Mouse (Mus musculus) liver, embryonic 11.5 days (tissue): ENCODE measurements around the gene Ctcf. TPM values are rescaled to one million over a fixed set of nuclear protein-coding genes. Genes with fewer than 3 reads are reported as not detected.
A peak's percentile ranks its signal among the peaks of the same experiment; 100 is the strongest.

Experiments used
- ATAC-seq: fragments of 200-750 bp; cut with Nextera tagmentation; replicated peaks from 2 replicates; pipeline ENCODE4 v1.8.0; 2017; ENCODE audit warnings: moderate number of reproducible peaks, mild to moderate bottlenecking, moderate TSS enrichment, moderate library complexity; ENCODE audit not compliant: low FRiP score
- DNase-seq: peaks from one replicate; pipeline ENCODE4 v3.0.0-alpha.2; 2017; ENCODE audit warnings: low spot score
- H3K27ac ChIP-seq: fragments of 300-500 bp; sonication (generic); 2 replicates; pipeline ENCODE4 v1.5.1; 2014; ENCODE audit warnings: mild to moderate bottlenecking, low read depth, low read length, control low read depth
- H3K27me3 ChIP-seq: fragments of 300-500 bp; sonication (generic); replicated peaks from 2 replicates; pipeline ENCODE4 v1.6.1; 2014; ENCODE audit warnings: low read length, mixed read lengths; ENCODE audit not compliant: control insufficient read depth, insufficient read depth
- H3K36me3 ChIP-seq: fragments of 300-500 bp; sonication (generic); 2 replicates; pipeline ENCODE4 v1.6.1; 2014; ENCODE audit warnings: mild to moderate bottlenecking, low read length, moderate library complexity, mixed read lengths; ENCODE audit not compliant: control insufficient read depth, insufficient read depth
- H3K4me1 ChIP-seq: fragments of 300-500 bp; sonication (generic); replicated peaks from 2 replicates; pipeline ENCODE4 v1.6.1; 2014; ENCODE audit warnings: low read length, mixed read lengths; ENCODE audit not compliant: control insufficient read depth, insufficient read depth
- H3K4me2 ChIP-seq: fragments of 300-500 bp; sonication (generic); 2 replicates; pipeline ENCODE4 v1.6.1; 2014; ENCODE audit warnings: mild to moderate bottlenecking, control low read depth, moderate library complexity
- H3K4me3 ChIP-seq: fragments of 300-500 bp; sonication (generic); 2 replicates; pipeline ENCODE4 v1.5.1; 2014; ENCODE audit warnings: low read depth, low read length, control low read depth
- H3K9ac ChIP-seq: fragments of 300-500 bp; sonication (generic); 2 replicates; pipeline ENCODE4 v1.6.1; 2014; ENCODE audit warnings: low read depth, low read length, control low read depth
- H3K9me3 ChIP-seq: fragments of 300-500 bp; sonication (generic); 2 replicates; pipeline ENCODE4 v1.6.1; 2016; ENCODE audit warnings: low read length, inconsistent platforms, mixed read lengths; ENCODE audit not compliant: control insufficient read depth
- WGBS: fragments of 180-500 bp; shearing (Covaris S2); extraction: QIAGEN DNeasy Blood & Tissue Kit; methylation state at CpG from one replicate; pipeline ENCODE4 v1.1.7; 2014; 5-methylcytosine and 5-hydroxymethylcytosine counted together
- polyA plus RNA-seq: library from polyadenylated mRNA; unstranded; fragments of >200 nt; fragmentation: Nextera tagmentation; extraction: Ambion mirVana; gene quantifications from 2 replicates; pipeline ENCODE4 v1.2.1, GENCODE M21; 2014

Ctcf gene
- polyA plus RNA-seq, 1 experiment from 2014 or later, result 79.0 TPM

DNA sequence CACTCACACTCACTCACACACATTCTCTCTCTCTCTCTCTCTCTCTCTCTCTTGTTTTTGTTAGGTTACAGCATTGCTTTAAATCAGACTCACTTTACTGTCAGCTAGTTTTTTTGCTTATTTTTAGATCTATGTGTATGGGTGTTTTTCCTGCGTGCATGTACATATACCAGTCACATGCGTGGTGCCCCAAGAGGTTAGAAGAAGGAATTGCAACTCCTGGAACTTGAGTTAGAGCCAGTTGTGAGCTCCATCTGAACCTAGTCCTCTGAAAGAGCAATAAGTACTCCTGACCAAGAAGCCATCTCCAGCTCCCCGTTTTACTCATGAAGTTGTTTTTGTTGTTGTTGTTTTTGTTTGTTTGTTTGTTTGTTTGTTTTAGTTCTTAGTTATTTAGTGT is 24.8 kb downstream of the Ctcf start:
- no peaks in the 10 kb centered on the region for H3K9me3 ChIP-seq
- 78% methylated on average over 3 of the region's 3 CpGs for WGBS

DNA sequence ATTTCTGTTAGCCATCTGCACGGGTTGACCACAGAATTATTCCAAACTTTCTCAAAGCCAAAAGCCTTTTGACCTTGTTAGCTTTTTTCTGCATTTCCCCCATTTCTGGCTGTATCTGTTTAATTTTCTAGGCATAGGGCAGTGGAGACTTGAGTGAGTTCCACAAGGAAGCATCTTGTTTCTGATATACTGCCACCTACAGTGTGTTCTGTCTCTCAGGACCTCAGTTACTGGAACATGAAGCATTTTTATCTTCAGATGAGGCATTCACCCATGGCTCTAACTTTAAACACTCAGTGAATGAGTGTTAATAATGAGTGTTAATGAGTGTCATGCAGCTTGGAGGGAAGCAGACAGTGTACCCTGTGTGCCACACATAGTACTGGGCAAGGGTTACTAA is 41.5 kb downstream of the Ctcf start:
- no peak for ATAC-seq
- Histone ChIP-seq H3K4me1 (no peaks in the 10 kb centered on the region), H3K9me3 (no peaks in the 10 kb centered on the region), H3K27ac (no peak overlapping the region), H3K9ac (no peak overlapping the region), H3K36me3 (peaks cover 58% of the 10 kb centered on the region), H3K4me3 (no peak overlapping the region), H3K27me3 (no peaks in the 10 kb centered on the region), H3K4me2 (no peak overlapping the region)
- DNase-seq, result no peak
- whole genome bisulfite sequencing, result 81% methylated on average over 1 of the region's 1 CpGs

More for the DNA sequence above, 24.8 kb downstream of the Ctcf start:
- Histone ChIP-seq H3K36me3 (peaks cover 18% of the 10 kb centered on the region), H3K27me3 (no peaks in the 10 kb centered on the region), H3K4me2 (no peak overlapping the region), H3K9ac (no peak overlapping the region), H3K4me1 (no peaks in the 10 kb centered on the region), H3K4me3 (no peak overlapping the region), H3K27ac (no peak overlapping the region)
- DNase-seq (no peak), ATAC-seq (no peak)

DNA sequence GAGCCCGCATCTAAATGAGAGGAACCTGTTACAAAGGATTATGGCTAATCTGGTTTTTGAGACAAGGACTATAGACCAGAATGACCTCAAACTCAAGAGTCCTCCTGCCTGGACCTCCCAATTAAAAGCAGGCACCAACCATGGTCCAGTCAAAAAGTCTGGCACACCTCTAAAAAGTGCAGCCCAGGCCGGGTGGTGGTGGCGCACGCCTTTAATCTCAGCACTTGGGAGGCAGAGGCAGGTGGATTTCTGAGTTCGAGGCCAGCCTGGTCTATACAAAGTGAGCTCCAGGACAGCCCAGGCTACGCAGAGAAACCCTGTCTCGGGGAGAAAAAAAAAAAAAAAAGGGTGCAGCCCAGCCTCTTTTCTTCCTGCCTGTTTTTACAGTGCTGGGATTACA is 49.0 kb downstream of the Ctcf start:
- ATAC-seq (0 out of 2 replicates have a peak, but pooled peaks have one; percentile 4), DNase-seq (no peak)
- 66% methylated on average over 7 of the region's 7 CpGs for WGBS
- Histone ChIP-seq H3K4me2 (peak overlapping the region; percentile 51; the same call in 1 of the 2 replicates), H3K4me1 (peaks cover 10% of the 10 kb centered on the region), H3K27ac (no peak overlapping the region), H3K27me3 (no peaks in the 10 kb centered on the region), H3K9me3 (no peaks in the 10 kb centered on the region), H3K9ac (no peak overlapping the region), H3K4me3 (no peak overlapping the region), H3K36me3 (peaks cover 22% of the 10 kb centered on the region)

DNA sequence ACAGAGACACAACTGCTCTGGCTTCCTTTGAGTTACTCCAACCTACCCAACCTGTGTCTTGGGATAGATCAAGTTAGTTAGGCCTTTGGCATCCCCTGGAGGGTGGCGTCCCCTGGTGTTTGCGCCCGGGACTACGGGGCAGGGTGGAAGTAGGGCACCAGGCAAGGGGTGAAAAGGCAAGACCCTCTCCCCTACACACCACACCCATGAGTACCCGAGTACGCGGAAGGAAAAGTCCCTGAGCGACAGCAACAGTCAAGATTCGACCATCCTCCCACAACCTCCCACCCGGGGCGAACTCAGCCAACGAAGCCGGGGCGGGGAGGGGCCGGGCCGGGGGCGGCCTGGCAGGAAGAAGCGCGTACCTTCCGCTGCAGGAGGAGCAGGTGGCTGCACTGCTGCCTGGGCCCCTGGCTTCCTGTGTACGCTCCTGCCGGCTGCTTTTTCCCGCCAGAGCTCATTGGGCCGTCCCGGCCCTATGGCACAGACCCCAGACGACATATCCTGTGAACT is 49.5 kb downstream of the Ctcf start, which contains the start of gene Carmil2:
Carmil2 (plus strand) TSS at position 479 of the 513 bp plus-strand sequence.
- Histone ChIP-seq H3K9me3 (no peaks in the 10 kb centered on the region), H3K27ac (no peak within 1 kb of the TSS), H3K36me3 (peaks cover 18% of the 10 kb centered on the region), H3K27me3 (no peaks in the 10 kb centered on the region), H3K4me2 (peak within 1 kb of the TSS; percentile 51), H3K4me3 (peak within 1 kb of the TSS; percentile 18; the same call in 1 of the 2 replicates), H3K4me1 (peaks cover 10% of the 10 kb centered on the region), H3K9ac (no peak within 1 kb of the TSS)
- DNase-seq (no peak), ATAC-seq (peak; percentile 54; the same call in 1 of the 2 replicates)
- WGBS, result 6% methylated on average over 26 of the region's 26 CpGs

DNA sequence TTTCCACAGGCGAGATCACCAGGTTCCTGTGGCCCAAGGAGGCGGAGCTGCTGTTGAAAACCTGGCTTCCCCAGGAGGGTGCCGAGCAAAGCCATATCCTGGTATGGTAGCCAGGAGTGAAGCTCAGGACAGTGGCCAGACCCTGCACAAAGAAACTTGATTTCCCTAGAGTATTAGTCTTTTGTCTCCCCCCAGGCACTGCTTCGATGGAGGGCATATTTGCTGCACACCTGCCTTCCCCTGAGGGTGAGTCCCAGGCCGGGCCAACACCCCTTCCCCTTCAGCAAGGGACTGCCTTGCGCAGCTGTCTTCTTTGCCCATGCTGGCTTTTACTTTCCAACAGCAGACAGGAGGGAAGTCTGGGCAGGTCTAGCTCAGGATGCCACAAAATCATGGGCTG is 50.2 kb downstream of the Ctcf start:
- H3K27me3 ChIP-seq, result no peaks in the 10 kb centered on the region
- WGBS, result 68% methylated on average over 6 of the region's 6 CpGs
- H3K4me1 ChIP-seq, result peaks cover 10% of the 10 kb centered on the region
- H3K27ac ChIP-seq, result no peak overlapping the region
- H3K9ac ChIP-seq, result no peak overlapping the region
- no peaks in the 10 kb centered on the region for H3K9me3 ChIP-seq
- DNase-seq, result no peak
- H3K36me3 ChIP-seq, result peaks cover 15% of the 10 kb centered on the region; the same call in 1 of the 2 replicates
- no peak overlapping the region for H3K4me3 ChIP-seq
- ATAC-seq, result no peak
- no peak overlapping the region for H3K4me2 ChIP-seq

DNA sequence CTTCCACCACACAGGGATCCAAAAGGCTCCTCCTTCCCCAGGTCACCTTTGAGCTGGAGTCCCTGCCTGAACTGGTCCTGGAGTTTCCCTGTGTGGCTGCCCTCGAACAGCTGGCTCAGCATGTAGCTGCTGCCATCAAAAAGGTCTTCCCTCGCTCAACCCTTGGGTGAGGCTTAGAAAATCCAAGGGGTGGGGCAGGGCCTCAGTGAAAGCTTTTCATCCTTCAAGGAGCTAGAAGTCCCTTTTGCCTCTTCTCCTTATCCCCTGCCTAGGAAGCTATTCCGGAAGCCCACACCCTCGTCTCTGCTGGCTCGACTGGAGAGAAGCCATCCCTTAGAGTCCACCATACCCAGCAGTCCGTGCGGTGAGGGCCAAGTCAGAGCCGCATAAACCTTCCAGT is 51.1 kb downstream of the Ctcf start:
- WGBS, result 64% methylated on average over 8 of the region's 8 CpGs

DNA sequence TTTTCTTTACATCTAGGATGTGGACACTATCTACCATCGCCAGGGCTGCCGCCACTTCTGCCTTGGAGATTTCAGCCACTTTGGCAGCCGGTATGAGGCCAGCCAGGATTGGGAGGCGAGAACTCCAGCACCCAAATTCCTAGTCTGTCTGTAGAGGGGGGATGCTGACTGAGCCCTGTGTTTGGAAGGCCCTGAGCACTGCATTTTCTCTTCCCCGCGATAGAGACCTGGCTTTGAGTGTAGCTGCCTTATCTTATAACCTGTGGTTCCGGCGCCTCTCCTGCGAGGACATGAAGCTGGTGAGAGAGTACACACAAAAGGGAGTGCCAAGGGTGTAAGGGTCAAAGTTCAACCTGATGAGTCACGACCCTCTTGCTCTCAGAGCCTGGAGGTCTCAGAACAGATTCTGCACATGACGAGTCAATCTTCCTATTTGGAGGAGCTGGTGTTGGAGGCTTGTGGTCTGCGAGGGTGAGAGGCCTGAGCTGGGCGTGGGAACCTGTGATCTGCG is 51.9 kb downstream of the Ctcf start:
- no peak for DNase-seq
- no peaks in the 10 kb centered on the region for H3K27me3 ChIP-seq
- 39% methylated on average over 14 of the region's 14 CpGs for WGBS
- H3K4me2 ChIP-seq, result no peak overlapping the region
- H3K4me1 ChIP-seq, result peaks cover 10% of the 10 kb centered on the region
- H3K9ac ChIP-seq, result no peak overlapping the region
- peaks cover 6% of the 10 kb centered on the region; the same call in 1 of the 2 replicates for H3K36me3 ChIP-seq
- no peak for ATAC-seq
- no peaks in the 10 kb centered on the region for H3K9me3 ChIP-seq
- H3K4me3 ChIP-seq, result no peak overlapping the region
- no peak overlapping the region for H3K27ac ChIP-seq

More for the DNA sequence above, 51.1 kb downstream of the Ctcf start:
- Histone ChIP-seq H3K4me3 (no peak overlapping the region), H3K9me3 (no peaks in the 10 kb centered on the region), H3K27me3 (no peaks in the 10 kb centered on the region), H3K4me1 (peaks cover 10% of the 10 kb centered on the region), H3K27ac (no peak overlapping the region), H3K4me2 (no peak overlapping the region), H3K9ac (no peak overlapping the region), H3K36me3 (peaks cover 11% of the 10 kb centered on the region; the same call in 1 of the 2 replicates)
- DNase-seq (no peak), ATAC-seq (no peak)

DNA sequence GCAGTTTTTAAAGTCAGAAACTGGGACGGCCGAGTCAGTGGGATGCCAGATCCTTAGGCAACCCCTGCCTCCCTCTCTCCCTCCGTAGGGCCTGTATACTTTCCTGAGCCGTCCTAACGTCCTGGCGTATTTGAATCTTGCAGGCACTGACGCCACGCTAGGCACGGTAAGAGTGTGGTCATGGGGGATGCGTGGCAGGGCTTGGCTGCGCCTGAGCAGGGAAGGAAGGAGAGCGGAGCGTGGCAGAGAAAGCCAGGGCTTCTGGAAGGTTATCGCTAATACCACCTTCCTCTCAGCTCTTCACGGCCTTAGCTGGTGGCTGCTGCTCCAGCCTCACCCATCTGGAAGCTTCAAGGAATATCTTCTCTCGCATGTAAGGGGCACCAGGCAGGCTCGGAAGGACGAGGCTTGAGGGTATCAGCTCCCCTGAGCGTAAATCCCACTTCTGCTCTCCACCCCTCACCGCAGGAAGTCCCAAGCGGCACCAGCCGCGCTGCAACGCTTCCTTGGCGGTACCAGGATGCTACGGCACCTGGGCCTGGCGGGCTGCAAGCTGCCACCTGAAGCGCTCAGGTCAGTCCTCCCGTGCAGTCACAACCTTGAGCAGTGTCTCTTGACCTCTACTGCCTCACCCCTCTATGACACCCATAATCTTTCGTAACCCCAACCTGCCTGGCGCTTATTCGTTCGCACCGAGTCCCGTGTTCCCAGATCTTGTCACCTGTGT is 53.1 kb downstream of the Ctcf start:
- Histone ChIP-seq H3K4me2 (no peak overlapping the region), H3K9ac (no peak overlapping the region), H3K36me3 (no peaks in the 10 kb centered on the region), H3K27me3 (0 out of 2 replicates have a peak, but pooled peaks cover 4% of the 10 kb centered on the region), H3K27ac (no peak overlapping the region), H3K4me1 (peaks cover 19% of the 10 kb centered on the region), H3K9me3 (no peaks in the 10 kb centered on the region), H3K4me3 (no peak overlapping the region)
- ATAC-seq (no peak), DNase-seq (no peak)
- WGBS, result 65% methylated on average over 35 of the region's 35 CpGs
